Mouse (Mus musculus) ES-E14 (cell line): ENCODE data around the gene Alpl.

Source experiments
- CHD2 ChIP-seq: IDR thresholded peaks from 2 replicates; pipeline ENCODE4 v1.6.1; 2014; ENCODE audit warnings: mild to moderate bottlenecking, low read depth, low read length, inconsistent platforms
- HCFC1 ChIP-seq: IDR thresholded peaks from 2 replicates; pipeline ENCODE4 v1.6.1; 2012; ENCODE audit warnings: low read length, inconsistent platforms, borderline replicate concordance; ENCODE audit not compliant: insufficient read depth
- MAFK ChIP-seq: IDR thresholded peaks from 2 replicates; pipeline ENCODE4 v1.6.1; 2014; ENCODE audit warnings: mild to moderate bottlenecking, low read depth, low read length, inconsistent platforms; ENCODE audit not compliant: insufficient read depth
- ZC3H11A ChIP-seq: IDR thresholded peaks from 2 replicates; pipeline ENCODE4 v1.6.1; 2012; ENCODE audit warnings: low read depth, mild to moderate bottlenecking, inconsistent platforms, low read length, borderline replicate concordance
- ZNF384 ChIP-seq: IDR thresholded peaks from 2 replicates; pipeline ENCODE4 v1.6.1; 2012; ENCODE audit warnings: low read depth, low read length, inconsistent platforms

DNA sequence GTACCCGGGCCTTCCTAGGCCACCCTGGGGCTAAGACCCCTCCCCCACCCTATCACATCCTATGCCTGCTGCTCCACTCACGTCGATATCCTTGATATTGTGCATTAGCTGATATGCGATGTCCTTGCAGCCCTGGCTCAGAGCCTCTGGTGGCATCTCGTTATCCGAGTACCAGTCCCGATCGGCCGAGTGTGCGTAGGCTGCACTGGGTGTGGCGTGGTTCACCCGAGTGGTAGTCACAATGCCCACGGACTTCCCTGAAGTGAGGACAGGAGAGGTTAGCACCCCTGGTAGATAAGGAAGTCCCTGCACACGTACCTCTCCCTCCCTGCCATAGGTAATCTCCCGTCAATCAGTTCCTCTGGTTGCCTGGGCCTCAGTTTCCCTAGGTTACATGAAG, 43.7 kb downstream of the Alpl start:
- no peak for TF ChIP-seq ZC3H11A
- no peak for TF ChIP-seq CHD2
- no peak for TF ChIP-seq HCFC1
- TF ChIP-seq MAFK, result no peak
- no peak for TF ChIP-seq ZNF384
